In genomic region chr6:85374734-85375114, GRCm38 (mm10) we compare ENCODE assay signal across 7 mouse cellular contexts. TPM values are rescaled to one million over a fixed set of nuclear protein-coding genes. Genes with fewer than 3 reads are reported as not detected.
DNase-seq lines count a peak whose midpoint lies in the region; ATAC-seq lines count a peak whose summit lies in the region.

No protein-coding gene starts in this region.

- peak overlapping the region; percentile 92 for H3K4me2 ChIP-seq in intestine, embryonic 15.5 days (replicated peaks)

- peak overlapping the region; percentile 74 for H3K4me3 ChIP-seq in intestine, embryonic 15.5 days (replicated peaks)
- H3K4me3 ChIP-seq in midbrain, embryonic 10.5 days: peak overlapping the region; percentile 86

- H3K9ac ChIP-seq in intestine, embryonic 15.5 days: peak overlapping the region; percentile 24

- 0% methylated on average over 19 of the region's 19 CpGs for WGBS in intestine, embryonic 15.5 days
- WGBS in midbrain, embryonic 10.5 days: under 1% methylated on average over 19 of the region's 19 CpGs

- H3K36me3 ChIP-seq in intestine, embryonic 15.5 days: no peaks in the 10 kb centered on the region
- no peaks in the 10 kb centered on the region for H3K36me3 ChIP-seq in midbrain, embryonic 10.5 days

- peaks cover 22% of the 10 kb centered on the region for H3K4me1 ChIP-seq in intestine, embryonic 15.5 days (replicated peaks)
- H3K4me1 ChIP-seq in midbrain, embryonic 10.5 days: peaks cover 20% of the 10 kb centered on the region

- no peaks in the 10 kb centered on the region for H3K27me3 ChIP-seq in intestine, embryonic 15.5 days (replicated peaks)
- H3K27me3 ChIP-seq in midbrain, embryonic 10.5 days (ENCODE audit: low read depth, poor library complexity, severe bottlenecking): peaks cover 71% of the 10 kb centered on the region

- intact Hi-C loops in gastrocnemius, postnatal 36 days (cut with DNase I): no loop called here
- intact Hi-C loops in left cerebral cortex, postnatal 25 days (cut with DNase I): loop anchor here (1.0 kb wide), 1 partner anchor 41 kb away; the partner anchor contains the start of gene Sfxn5

- peak; percentile 94 for DNase-seq in adrenal gland, adult 18-20 months (ENCODE audit: low spot score in 2 of 2)
- DNase-seq in embryo, embryonic 11 days: peak; percentile 99
- peak; percentile 95 for DNase-seq in gastrocnemius, postnatal 36 days
- peak; percentile 94 to 97 for DNase-seq in left cerebral cortex, postnatal 25 days (ENCODE audit: low spot score in 2 of 2)
- peak; percentile 97 for DNase-seq in midbrain, embryonic 10.5 days (ENCODE audit: low spot score)
- peak; percentile 96 for DNase-seq in right cerebral cortex, postnatal 4 days

- H3K9me3 ChIP-seq in intestine, embryonic 15.5 days: no peaks in the 10 kb centered on the region
- H3K9me3 ChIP-seq in midbrain, embryonic 10.5 days (replicated peaks): no peaks in the 10 kb centered on the region

- no peak overlapping the region; the same call in 1 of the 2 replicates for H3K27ac ChIP-seq in intestine, embryonic 15.5 days
- peak overlapping the region; percentile 79 for H3K27ac ChIP-seq in midbrain, embryonic 10.5 days (replicated peaks)

- ATAC-seq in intestine, embryonic 15.5 days: peak; percentile 97

RNA-seq across cellular contexts. Expression of gene Rab11fip5, which starts 0.3 kb away (rescaled TPM):
- total RNA-seq in adrenal gland, adult 18-20 months (2021): 10 to 100 TPM; 26.1 to 29.2 TPM
- 10 to 100 TPM; 20.2 to 26.7 TPM for total RNA-seq in gastrocnemius, postnatal 36 days (2021)
- 12.0 and 14.7 TPM in 2 replicates for polyA plus RNA-seq in intestine, embryonic 15.5 days (2015; fragmentation: Nextera tagmentation; extraction: Ambion mirVana)
- 10 to 100 TPM; 65.7 to 66.8 TPM for total RNA-seq in left cerebral cortex, postnatal 25 days (2021)
- 4.2 and 6.4 TPM in 2 replicates for polyA plus RNA-seq in midbrain, embryonic 10.5 days (2016; fragmentation: Nextera tagmentation; extraction: Ambion mirVana)

RNA-seq across cellular contexts. Expression of gene Sfxn5, which starts 41.5 kb away (rescaled TPM):
- 10 to 100 TPM; 20.0 to 35.9 TPM for total RNA-seq in adrenal gland, adult 18-20 months (2021)
- 1 to 10 TPM; 6.9 TPM for total RNA-seq in gastrocnemius, postnatal 36 days (2021)
- polyA plus RNA-seq in intestine, embryonic 15.5 days (2015; fragmentation: Nextera tagmentation; extraction: Ambion mirVana): 6.7 and 7.7 TPM in 2 replicates
- 100 to 1,000 TPM; 165 TPM for total RNA-seq in left cerebral cortex, postnatal 25 days (2021)
- polyA plus RNA-seq in midbrain, embryonic 10.5 days (2016; fragmentation: Nextera tagmentation; extraction: Ambion mirVana): 8.7 and 10.5 TPM in 2 replicates

RNA-seq across cellular contexts. Expression of gene Noto, which starts 49.0 kb away (rescaled TPM):
- not detected for total RNA-seq in adrenal gland, adult 18-20 months (2021)
- total RNA-seq in gastrocnemius, postnatal 36 days (2021): not detected
- polyA plus RNA-seq in intestine, embryonic 15.5 days (2015; fragmentation: Nextera tagmentation; extraction: Ambion mirVana): not detected in 2 replicates
- total RNA-seq in left cerebral cortex, postnatal 25 days (2021): not detected
- not detected in 2 replicates for polyA plus RNA-seq in midbrain, embryonic 10.5 days (2016; fragmentation: Nextera tagmentation; extraction: Ambion mirVana)

RNA-seq across cellular contexts. Expression of gene Smyd5, which starts 57.1 kb away (rescaled TPM):
- total RNA-seq in adrenal gland, adult 18-20 months (2021): 10 to 100 TPM; 39.8 to 43.2 TPM
- 1 to 10 TPM; 6.8 TPM for total RNA-seq in gastrocnemius, postnatal 36 days (2021)
- 49.8 and 52.8 TPM in 2 replicates for polyA plus RNA-seq in intestine, embryonic 15.5 days (2015; fragmentation: Nextera tagmentation; extraction: Ambion mirVana)
- total RNA-seq in left cerebral cortex, postnatal 25 days (2021): 10 to 100 TPM; 38.6 to 39.4 TPM
- 75.6 and 83.9 TPM in 2 replicates for polyA plus RNA-seq in midbrain, embryonic 10.5 days (2016; fragmentation: Nextera tagmentation; extraction: Ambion mirVana)

Comparison
In these comparisons a context has a peak if more than half of its experiments do, and no peak if none do; other contexts are left out.
1. RNA of gene Sfxn5, which starts 41.5 kb away (total RNA-seq): 165 TPM in left cerebral cortex, postnatal 25 days; 20.0 to 35.9 TPM in adrenal gland, adult 18-20 months and 6.9 TPM in gastrocnemius, postnatal 36 days; every median in the first group is over 4 times any median in the second.
2. Peak in every context shown above with its lines, with median percentiles within 50 percentile points of each other: DNase-seq.